Mouse (Mus musculus): Measurements from ENCODE around the gene Ins1. TPM values are rescaled to one million over a fixed set of nuclear protein-coding genes. Genes with fewer than 3 reads are reported as not detected.

Gene Ins1
- not detected in 3 replicates for total RNA-seq (2017)

DNA sequence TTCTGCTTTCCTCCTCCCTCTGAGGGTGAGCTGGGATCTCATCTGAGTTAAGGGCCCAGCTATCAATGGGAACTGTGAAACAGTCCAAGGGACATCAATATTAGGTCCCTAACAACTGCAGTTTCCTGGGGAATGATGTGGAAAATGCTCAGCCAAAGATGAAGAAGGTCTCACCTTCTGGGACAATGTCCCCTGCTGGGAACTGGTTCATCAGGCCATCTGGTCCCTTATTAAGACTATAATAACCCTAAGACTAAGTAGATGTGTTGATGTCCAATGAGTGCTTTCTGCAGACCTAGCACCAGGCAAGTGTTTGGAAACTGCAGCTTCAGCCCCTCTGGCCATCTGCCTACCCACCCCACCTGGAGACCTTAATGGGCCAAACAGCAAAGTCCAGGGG lies at the start of gene Ins1:
Gene Ins1 (plus strand): TSS at position 301 of the 400 bp plus-strand sequence.
- no peak for ATAC-seq (replicated peaks; ENCODE audit: insufficient number of reproducible peaks, low FRiP score, low TSS enrichment, poor library complexity, severe bottlenecking)
